Mouse (Mus musculus) E14TG2a.4 (cell line): ENCODE measurements around the gene Il11ra1.
A peak's percentile ranks its signal among the peaks of the same experiment; 100 is the strongest.

Source experiments
- CTCF ChIP-seq: conservative IDR thresholded peaks from 2 replicates; pipeline ENCODE4 v1.5.1; 2014; ENCODE audit warnings: low read length
- NANOG ChIP-seq: IDR thresholded peaks from 2 replicates; pipeline ENCODE4 v1.6.1; 2014; ENCODE audit warnings: borderline replicate concordance, low read length, mixed read lengths
- POU5F1 ChIP-seq: IDR thresholded peaks from 2 replicates; pipeline ENCODE4 v1.6.1; 2014; ENCODE audit warnings: low read length, borderline replicate concordance

GRCm38 (mm10) chr4:41715596-41715995, 15.8 kb downstream of the Il11ra1 start:
- no peak for TF ChIP-seq NANOG
- peak; percentile 40 for TF ChIP-seq CTCF
- no peak for TF ChIP-seq POU5F1
